Mouse (Mus musculus) ES-Bruce4 (cell line): ENCODE measurements at regions not wholly inside any gene's neighbourhood (a gene's known extent, or its start where the extent isn't known, plus 50 kb on each side); places are given as distances from the start of the nearest gene placed in this dataset.

ENCODE experiments used
- CTCF ChIP-seq: IDR thresholded peaks from one replicate; pipeline ENCODE4 v1.8.1; 2011; ENCODE audit warnings: low read depth, low read length
- EP300 ChIP-seq: IDR thresholded peaks from 2 replicates; pipeline ENCODE4 v1.6.1; 2011; ENCODE audit warnings: low read depth, low read length; ENCODE audit not compliant: insufficient read depth
- POLR2A ChIP-seq: IDR thresholded peaks from one replicate; pipeline ENCODE4 v1.8.1; 2011; ENCODE audit warnings: low read length; ENCODE audit not compliant: insufficient read depth

DNA sequence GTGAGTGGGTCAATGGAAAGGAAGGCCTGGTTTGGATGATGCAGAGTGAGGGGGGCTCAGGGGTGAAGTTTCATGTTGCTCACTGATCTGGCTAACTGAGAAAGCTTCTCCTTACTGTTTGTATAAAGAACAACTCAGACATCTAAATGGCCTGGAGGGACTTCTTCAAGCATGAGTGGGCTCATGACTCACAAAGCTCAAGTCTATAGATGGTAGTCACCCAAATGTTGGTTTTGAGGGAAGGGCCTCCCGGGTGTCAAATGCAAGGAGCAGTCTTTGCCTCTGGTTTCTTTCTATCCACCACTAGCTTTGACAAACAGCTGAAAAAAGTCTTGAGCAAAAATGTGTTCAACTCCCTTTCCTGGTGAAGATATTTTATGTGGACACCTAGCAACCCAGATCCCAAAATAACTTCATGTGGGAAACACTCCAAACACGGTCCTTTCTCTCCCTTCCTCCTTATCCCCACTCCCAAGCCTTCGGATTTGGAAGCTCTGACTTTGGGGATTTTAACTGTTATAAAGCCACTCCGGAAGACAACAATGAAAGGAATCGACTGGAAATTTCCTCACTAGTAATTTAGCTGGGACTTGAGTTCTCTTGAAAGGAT is 105.3 kb upstream of the Ngf start:
- TF ChIP-seq POLR2A (no peak), CTCF (no peak), EP300 (no peak)
